ENCODE assay signal across 8 mouse cellular contexts in the genomic region with DNA sequence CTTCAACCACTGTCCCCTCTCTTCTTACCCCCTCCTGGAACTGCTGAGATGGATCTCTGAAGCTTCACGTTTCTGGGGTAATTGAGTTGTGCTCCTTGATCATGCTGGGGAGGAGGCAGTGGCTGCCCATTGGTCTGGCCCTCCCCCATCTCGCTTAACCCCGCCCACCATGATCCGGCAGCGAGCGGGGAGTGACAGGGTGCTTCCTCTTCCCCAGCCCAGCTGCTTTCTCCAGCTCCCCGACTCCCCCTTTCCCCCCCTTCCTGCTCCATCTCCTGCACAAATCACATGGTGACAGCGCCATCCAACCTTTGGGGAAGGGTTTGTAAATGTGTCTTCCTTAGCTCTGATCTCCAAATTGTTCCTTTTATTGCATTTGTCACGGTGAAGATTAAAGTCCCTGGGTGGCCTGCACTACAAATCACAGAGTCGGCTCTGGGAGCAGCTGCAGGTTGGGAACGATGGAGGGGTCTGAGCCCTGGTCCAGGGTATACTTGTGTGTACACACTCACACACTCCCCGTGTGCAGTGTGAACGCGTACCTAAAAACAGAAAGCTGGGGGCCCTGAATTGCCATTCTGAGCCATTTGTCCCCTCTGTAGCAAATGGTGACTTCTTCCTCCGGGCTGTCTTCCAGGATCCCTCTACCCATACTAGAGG. TPM values are rescaled to one million over a fixed set of nuclear protein-coding genes. Genes with fewer than 3 reads are reported as not detected.
DNase-seq lines count a peak whose midpoint lies in the region; ATAC-seq lines count a peak whose summit lies in the region.

No protein-coding gene starts in this region.

- H3K9ac ChIP-seq in forebrain, embryonic 11.5 days (ENCODE audit: low read length) = no peak overlapping the region; the same call in 1 of the 2 replicates
- peak overlapping the region; percentile 31; the same call in 1 of the 2 replicates for H3K9ac ChIP-seq in lung, embryonic 15.5 days
- peak overlapping the region; percentile 37; the same call in 1 of the 2 replicates for H3K9ac ChIP-seq in neural tube, embryonic 15.5 days (replicated peaks)

- peak overlapping the region; percentile 34 for H3K4me2 ChIP-seq in forebrain, embryonic 11.5 days (ENCODE audit: low read depth, low read length, severe bottlenecking)
- H3K4me2 ChIP-seq in lung, embryonic 15.5 days = peak overlapping the region; percentile 56
- H3K4me2 ChIP-seq in neural tube, embryonic 15.5 days = peak overlapping the region; percentile 51

- H3K4me1 ChIP-seq in forebrain, embryonic 11.5 days (replicated peaks; ENCODE audit: control insufficient read depth, insufficient read depth, low read length) = peaks cover 12% of the 10 kb centered on the region; the same call in 1 of the 2 replicates
- 0 out of 2 replicates have a peak, but pooled peaks cover 3% of the 10 kb centered on the region for H3K4me1 ChIP-seq in lung, embryonic 15.5 days
- peaks cover 45% of the 10 kb centered on the region for H3K4me1 ChIP-seq in neural tube, embryonic 15.5 days

- peak; percentile 69 to 71 for DNase-seq in B cell, adult 2 months
- DNase-seq in adrenal gland, postnatal 10 days = peak; percentile 87
- peak; percentile 72 for DNase-seq in forebrain, embryonic 11.5 days (ENCODE audit: low spot score)
- peak; percentile 82 to 84 for DNase-seq in heart, postnatal 10 days
- peak; percentile 63 to 81 for DNase-seq in kidney, postnatal 25 days
- peak; percentile 46 to 76 for DNase-seq in urinary bladder, postnatal 36 days (ENCODE audit: low spot score in 2 of 2)

- H3K27me3 ChIP-seq in forebrain, embryonic 11.5 days (ENCODE audit: control insufficient read depth, insufficient read depth, low read length) = peaks cover 13% of the 10 kb centered on the region; the same call in 1 of the 2 replicates
- peaks cover 14% of the 10 kb centered on the region for H3K27me3 ChIP-seq in lung, embryonic 15.5 days
- 0 out of 2 replicates have a peak, but pooled peaks cover 3% of the 10 kb centered on the region for H3K27me3 ChIP-seq in neural tube, embryonic 15.5 days (replicated peaks)

- no peaks in the 10 kb centered on the region for H3K36me3 ChIP-seq in forebrain, embryonic 11.5 days (ENCODE audit: control insufficient read depth, insufficient read depth, low read length)
- no peaks in the 10 kb centered on the region for H3K36me3 ChIP-seq in lung, embryonic 15.5 days
- no peaks in the 10 kb centered on the region for H3K36me3 ChIP-seq in neural tube, embryonic 15.5 days

- ATAC-seq in forebrain, embryonic 11.5 days (replicated peaks; ENCODE audit: low FRiP score) = peak; percentile 55
- ATAC-seq in lung, embryonic 15.5 days (ENCODE audit: borderline replicate concordance, extremely low read depth, low FRiP score, low TSS enrichment) = peak; percentile 72; the same call in 1 of the 2 replicates
- peak; percentile 75 for ATAC-seq in neural tube, embryonic 15.5 days (ENCODE audit: low FRiP score)

- H3K27ac ChIP-seq in forebrain, embryonic 11.5 days (ENCODE audit: low read depth, low read length) = peak overlapping the region; percentile 59; the same call in 1 of the 2 replicates
- no peak overlapping the region for H3K27ac ChIP-seq in lung, embryonic 15.5 days
- H3K27ac ChIP-seq in neural tube, embryonic 15.5 days (replicated peaks) = peak overlapping the region; percentile 67

- intact Hi-C loops in heart, postnatal 10 days (cut with DNase I) = no loop called here

- H3K9me3 ChIP-seq in forebrain, embryonic 11.5 days (ENCODE audit: control insufficient read depth, low read length) = no peaks in the 10 kb centered on the region
- no peaks in the 10 kb centered on the region for H3K9me3 ChIP-seq in lung, embryonic 15.5 days
- no peaks in the 10 kb centered on the region for H3K9me3 ChIP-seq in neural tube, embryonic 15.5 days (replicated peaks)

- H3K4me3 ChIP-seq in forebrain, embryonic 11.5 days (ENCODE audit: low read depth, low read length) = peak overlapping the region; percentile 9; the same call in 1 of the 2 replicates
- peak overlapping the region; percentile 25 for H3K4me3 ChIP-seq in lung, embryonic 15.5 days
- peak overlapping the region; percentile 14; the same call in 1 of the 2 replicates for H3K4me3 ChIP-seq in neural tube, embryonic 15.5 days (replicated peaks)

- WGBS in forebrain, embryonic 11.5 days = 12% methylated on average over 15 of the region's 15 CpGs
- 15% methylated on average over 15 of the region's 15 CpGs for WGBS in lung, embryonic 15.5 days
- WGBS in neural tube, embryonic 15.5 days = 9% methylated on average over 15 of the region's 15 CpGs

RNA-seq across cellular contexts. Expression of a gene that starts 52.5 kb away (rescaled TPM):
- total RNA-seq in adrenal gland, postnatal 10 days (2021) = 10 to 100 TPM; 26.4 to 33.3 TPM
- 54.1 and 58.8 TPM in 2 replicates for polyA plus RNA-seq in forebrain, embryonic 11.5 days (2014; fragmentation: Nextera tagmentation; extraction: Ambion mirVana)
- total RNA-seq in heart, postnatal 10 days (2021) = 10 to 100 TPM; 22.6 to 24.9 TPM
- polyA plus RNA-seq in lung, embryonic 15.5 days (2015; fragmentation: Nextera tagmentation; extraction: Ambion mirVana) = 36.1 and 37.4 TPM in 2 replicates
- polyA plus RNA-seq in neural tube, embryonic 15.5 days (2015; fragmentation: Nextera tagmentation; extraction: Ambion mirVana) = 64.8 and 68.2 TPM in 2 replicates
